Mouse (Mus musculus) cerebellum, adult 9-11 months (tissue): ENCODE measurements around the gene Eml4.

Experiments used
- DNase-seq: peaks from one replicate; pipeline ENCODE4 v3.0.0; 2022

Gene Eml4

DNA sequence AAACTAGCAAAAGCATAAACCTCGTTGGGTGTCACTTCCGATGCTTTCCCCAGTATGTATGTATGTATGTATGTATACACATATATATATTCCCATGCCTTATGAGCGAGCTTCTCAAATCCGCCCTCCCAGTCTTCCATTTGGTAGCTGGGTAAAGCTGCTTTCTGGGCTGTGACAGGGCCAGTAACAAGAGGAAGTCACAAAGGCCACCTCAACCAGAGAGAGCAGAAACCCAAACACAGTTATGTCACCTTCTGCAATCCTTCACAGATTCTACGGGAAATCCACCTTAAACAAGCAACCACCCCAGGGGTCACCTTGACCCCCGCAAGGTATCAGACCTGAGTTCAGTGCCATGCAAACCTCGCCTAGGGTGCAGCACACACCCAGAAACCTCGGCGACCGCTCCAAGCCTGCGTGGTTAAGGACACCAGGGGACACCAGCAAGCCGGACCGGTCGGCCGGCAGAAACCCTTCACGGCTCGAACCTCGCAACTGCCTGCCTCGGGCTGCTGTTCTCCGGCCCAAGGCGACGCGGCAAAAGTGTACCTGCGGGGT is 163.0 kb downstream of the Eml4 start:
- DNase-seq, result no peak

DNA sequence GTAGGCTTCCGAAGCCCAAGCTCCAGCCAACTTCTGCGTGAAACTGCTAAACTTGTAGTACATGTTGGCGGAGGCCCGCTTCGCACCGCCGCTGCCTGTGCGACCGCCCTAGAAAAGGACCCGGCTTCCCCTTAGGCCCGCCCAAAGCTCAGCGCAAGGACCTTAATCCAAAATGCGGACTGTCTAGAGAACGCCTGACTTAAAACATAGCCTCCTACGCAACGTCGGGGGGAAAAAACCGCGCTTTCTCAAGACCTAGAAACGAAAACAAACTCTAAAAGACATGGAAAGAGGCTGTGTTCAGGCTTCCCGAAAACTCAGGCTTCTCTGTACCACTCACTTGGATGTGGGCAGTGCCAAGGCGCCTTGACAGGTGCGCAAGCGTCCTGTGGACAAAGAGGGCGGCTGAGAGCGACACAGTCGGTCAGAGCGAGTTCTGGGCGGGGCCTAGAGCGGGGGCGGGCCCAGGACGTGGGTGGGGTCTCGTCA is 163.5 kb downstream of the Eml4 start:
- peak; percentile 93 for DNase-seq

DNA sequence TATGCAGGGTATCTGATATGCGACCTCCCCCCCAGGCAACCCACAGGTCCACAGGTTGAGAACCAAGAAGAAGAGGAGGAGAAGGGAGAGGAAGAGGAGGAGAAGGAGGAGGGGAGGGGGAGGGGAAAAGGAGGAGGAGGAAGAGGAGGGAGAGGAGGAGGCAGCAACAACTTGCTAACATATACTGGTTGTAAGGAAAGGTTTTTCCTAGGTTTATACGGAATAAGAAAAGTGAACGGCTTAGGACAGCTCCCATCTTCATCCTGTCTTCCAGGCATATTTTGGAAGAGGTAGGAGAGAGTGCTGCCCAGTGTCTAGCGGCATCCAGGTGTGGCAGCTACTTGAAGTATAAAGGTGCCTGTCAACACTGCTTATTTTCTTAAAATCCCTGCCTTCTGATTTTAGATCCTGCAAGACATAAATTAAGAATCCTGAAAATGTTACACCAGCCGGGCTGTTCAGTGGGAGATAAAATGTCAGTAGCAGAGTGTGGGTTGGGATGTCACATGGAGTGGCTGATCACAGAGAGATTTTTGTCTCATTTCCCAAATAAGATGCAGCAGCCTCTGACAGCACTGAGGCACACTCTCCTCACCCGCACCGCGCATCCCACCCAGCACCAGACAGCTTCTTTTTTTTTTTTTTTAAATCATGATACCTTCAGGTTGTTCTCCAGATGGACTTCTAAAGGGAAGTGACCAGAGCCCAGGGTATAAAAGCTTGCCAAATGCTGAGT is 166.7 kb downstream of the Eml4 start, which contains the start of gene Cox7a2l:
Gene Cox7a2l, minus strand, starts transcription at position 51 of the 736 bp plus-strand sequence.
- no peak for DNase-seq

DNA sequence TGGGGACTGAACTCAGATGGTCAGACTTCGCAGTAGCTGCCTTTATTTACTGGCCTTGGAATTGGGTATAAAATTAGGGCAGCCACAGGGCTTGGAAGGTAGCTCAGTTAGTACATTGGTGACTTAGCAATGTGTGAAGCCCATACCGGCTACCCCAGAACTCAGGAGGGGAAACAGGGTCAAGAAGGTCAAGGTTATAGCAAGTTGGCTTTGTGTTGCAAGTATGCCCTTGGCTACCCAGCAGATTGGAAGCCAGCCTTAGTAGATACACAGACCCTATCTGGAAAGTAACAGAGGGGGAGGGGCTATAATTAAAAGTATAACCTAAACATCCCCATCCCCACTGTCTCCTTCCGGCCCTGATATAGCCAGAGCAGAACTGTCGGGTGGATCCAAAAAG is 171.2 kb downstream of the Eml4 start:
- DNase-seq, result no peak

DNA sequence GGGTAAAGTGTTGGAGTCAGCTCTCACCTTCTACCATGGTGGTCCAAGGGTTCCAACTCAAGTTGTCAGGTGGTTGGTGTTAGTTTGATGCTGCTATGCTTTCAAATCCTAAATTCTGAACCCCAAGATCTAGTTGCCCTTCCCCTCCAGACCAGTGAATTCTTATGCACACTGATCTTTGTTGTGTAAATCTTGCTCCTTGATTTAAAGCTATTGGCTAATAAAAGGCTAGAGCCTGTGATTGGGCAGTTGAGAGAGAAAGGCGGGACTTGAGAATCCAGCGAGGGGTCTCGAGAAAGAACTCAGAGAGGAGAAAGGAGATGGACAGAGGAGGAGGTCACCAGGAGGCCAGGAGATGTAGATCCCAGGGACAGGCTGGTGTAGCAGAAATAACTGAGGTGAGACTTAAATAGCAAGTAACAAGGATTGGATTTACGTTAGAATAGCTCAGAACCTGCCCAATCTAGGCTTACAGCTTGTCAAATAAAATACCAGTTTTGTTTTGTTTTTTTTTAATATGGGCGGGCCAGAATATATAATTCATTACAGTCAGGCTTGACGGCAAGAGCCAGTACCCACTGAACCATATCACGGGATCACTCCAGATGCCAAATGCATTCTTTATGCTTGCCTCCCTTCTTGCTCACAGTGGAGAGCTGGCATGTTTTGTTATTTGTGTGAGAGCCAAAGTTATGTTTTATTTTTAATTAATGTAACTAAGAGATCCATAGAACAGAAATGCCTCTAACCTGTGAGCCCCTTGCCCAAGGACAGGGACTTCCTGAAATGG is 172.1 kb downstream of the Eml4 start:
- no peak for DNase-seq

DNA sequence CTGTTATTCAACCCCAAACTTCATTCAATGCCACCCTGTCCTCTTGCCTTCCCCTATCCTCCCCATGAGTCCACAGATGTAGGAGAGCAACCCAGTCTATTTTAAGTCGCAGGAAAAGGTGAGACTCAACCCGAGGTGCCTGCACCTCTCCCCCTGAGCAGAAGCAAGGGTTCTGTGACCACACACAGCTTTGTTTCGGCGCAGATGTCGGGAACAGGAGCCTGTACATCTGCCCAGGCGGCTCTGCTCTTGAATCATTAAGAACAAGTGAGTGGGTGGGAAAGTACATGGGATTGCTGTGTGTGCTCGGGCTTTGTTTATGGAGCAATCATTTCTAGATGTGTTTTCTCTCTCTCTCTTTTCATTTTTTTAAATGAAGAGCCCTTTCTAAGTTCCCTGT is 174.0 kb downstream of the Eml4 start:
- no peak for DNase-seq

DNA sequence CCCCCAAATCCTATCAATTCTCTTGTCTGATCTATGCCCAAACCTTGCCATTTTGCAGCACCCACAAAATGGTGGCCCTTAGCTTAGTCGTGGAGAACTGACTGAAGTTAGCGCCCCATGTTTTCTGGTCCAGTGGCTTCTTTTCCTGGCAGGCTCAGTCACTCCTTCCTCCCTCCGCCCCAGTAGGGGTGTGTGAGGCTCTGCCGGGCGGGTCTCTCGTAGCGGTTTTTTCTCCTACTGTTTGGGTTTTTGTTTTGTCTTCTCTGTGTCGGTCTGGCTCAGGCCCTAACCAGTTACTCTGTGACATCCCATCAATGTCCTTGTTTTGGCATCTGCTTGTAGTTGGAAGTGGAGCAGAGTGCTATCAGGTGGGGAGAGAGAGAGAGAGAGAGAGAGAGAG is 174.9 kb downstream of the Eml4 start:
- no peak for DNase-seq

DNA sequence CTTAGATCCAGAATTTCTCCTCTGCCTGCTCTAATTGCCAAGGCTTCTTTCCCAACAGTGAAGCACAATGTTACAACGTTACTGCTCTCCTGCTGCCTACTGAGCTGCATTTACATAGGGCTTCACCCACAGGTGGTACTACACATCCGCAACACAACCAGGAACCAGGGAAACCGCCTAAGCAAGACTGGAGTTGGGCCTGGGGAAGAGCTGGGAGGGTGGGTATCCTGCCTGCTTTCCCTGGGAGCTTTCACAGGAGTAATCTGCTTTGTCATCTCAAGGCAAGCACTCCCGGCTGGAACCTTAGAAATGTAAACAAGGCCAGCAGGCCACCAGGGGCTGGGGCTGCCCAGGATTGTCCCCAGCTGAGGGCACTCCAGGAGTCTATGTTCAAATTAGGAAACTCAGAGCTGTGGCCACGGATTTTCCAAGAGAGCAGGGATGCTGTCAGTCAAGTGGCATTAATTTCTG is 175.4 kb downstream of the Eml4 start:
- no peak for DNase-seq

DNA sequence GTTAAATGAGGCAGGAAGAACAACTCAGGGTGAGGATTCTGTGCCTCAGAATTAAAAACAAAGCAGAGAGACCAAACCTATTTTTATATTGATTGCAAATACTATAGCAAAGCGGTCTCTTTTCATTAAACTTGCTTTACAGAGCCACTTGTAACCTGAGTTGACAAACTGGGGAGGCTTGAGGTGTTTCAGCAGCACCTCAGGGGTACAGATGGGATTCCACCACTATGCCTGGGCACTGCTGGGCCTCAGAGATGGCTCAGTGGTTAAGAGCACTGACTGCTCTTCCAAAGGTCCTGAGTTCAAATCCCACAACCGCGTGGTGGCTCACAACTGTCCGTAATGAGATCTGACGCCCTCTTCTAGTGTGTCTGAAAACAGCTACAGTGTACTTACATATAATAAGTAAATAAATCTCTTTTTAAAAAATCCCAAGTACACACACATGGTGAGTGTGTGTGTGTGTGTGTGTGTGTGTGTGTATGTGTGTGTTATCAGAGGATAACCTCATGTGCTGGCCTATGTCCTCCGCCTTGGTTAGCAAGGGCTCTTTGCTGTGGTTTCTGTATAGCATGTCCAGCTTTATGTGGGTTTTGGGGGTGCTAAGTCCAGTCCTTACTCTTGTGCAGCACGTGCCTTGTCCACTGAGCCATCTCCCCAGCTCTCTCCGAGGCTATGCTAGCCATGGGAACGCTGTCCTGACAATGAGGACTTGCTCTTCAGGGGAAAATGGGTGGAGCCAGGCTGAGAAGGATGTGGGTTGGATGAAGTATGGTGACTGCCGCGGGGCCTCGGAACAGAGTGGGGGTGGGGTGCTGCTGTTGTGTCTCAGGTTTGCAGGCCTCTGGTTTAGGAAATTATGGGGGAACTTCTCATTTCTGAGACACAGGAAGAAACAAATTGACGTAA is 176.1 kb downstream of the Eml4 start:
- no peak for DNase-seq

DNA sequence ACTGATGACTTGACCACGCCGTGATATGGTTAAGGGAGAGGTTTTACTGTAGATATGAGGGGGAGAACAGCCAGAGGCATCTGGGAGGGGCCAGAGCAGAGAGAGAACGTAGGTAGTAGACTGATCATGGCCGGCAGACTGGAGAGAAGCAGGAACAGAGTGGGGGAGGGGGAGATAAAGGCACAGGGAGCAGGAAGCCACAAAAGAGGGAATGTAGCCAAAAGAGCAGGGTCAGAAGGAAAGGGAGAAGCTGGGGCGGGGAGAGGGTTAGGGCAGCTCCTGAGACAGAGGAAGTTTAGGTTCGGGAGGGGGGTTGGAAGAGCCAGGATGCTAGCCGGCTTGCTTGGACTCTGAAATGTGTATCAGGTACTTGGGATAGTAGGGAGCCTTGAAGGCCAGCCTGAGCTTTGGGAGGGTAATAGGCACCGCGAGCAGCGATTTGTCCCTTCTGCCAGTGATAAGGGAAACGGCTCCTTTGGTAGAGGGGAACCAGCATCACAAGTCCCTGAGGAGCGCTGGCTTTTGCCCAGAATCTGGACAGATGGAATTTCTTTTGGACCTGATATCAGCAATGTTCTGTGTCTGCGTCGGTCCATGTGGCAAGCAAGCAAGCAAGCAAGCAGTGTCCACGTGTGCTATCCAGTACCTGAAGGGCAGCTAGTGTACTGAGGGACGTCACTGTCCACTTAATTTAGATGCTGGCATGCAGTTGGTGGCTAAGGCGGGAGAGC is 177.1 kb downstream of the Eml4 start:
- no peak for DNase-seq
